Mouse (Mus musculus) E14TG2a.4 (cell line): ENCODE results near the gene Znhit2.

Experiments
- CTCF ChIP-seq: conservative IDR thresholded peaks from 2 replicates; pipeline ENCODE4 v1.5.1; 2014; ENCODE audit warnings: low read length
- NANOG ChIP-seq: IDR thresholded peaks from 2 replicates; pipeline ENCODE4 v1.6.1; 2014; ENCODE audit warnings: borderline replicate concordance, low read length, mixed read lengths
- POU5F1 ChIP-seq: IDR thresholded peaks from 2 replicates; pipeline ENCODE4 v1.6.1; 2014; ENCODE audit warnings: low read length, borderline replicate concordance

GRCm38 (mm10) chr19:6028991-6029390 is 32.0 kb upstream of the Znhit2 start:
- TF ChIP-seq CTCF (no peak), NANOG (no peak), POU5F1 (no peak)
